23 mouse cellular contexts compared by ENCODE assay signal in the genomic region with DNA sequence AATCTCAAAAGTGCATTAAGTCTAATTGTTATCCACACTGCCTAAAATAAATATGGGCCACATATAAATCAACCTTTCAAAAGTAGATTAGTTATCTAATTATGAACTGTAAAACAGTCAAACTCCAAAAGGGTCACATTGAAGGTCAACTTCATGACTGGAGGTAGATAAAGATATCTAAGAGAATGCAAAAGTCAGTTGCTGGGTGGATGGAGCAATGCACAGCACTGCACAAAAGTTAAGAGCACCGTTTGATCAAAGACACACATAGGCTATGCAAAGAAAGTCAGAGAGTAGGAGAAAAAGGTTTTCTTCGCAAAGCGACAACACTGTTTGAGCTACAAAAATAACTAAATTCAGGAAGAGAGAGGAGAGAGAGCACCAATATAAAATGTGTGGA. TPM values are rescaled to one million over a fixed set of nuclear protein-coding genes. Genes with fewer than 3 reads are reported as not detected.
DNase-seq lines count a peak whose midpoint lies in the region; ATAC-seq and TF ChIP-seq lines count a peak whose summit lies in the region.
"Had no signal": no experiment of that assay in that cellular context is flagged by ENCODE, and none has a peak within 500 bp of the region (broad histone marks: within the 10 kb centered on the region; RNA-seq: fewer than 3 reads in every experiment).

No protein-coding gene starts in this region.

- H3K27me3 ChIP-seq in stomach, embryonic 14.5 days (ENCODE audit: control insufficient read depth, insufficient read depth, low read length) = no peaks in the 10 kb centered on the region
- no peaks in the 10 kb centered on the region for H3K27me3 ChIP-seq in stomach, embryonic 15.5 days (replicated peaks)
- no peaks in the 10 kb centered on the region for H3K27me3 ChIP-seq in stomach, postnatal 0 days (ENCODE audit: control insufficient read depth, insufficient read depth, low read length)
- no peaks in the 10 kb centered on the region for H3K27me3 ChIP-seq in forebrain, embryonic 12.5 days
- no peaks in the 10 kb centered on the region for H3K27me3 ChIP-seq in forebrain, embryonic 16.5 days (replicated peaks; ENCODE audit: control insufficient read depth, insufficient read depth, low read length)
- H3K27me3 ChIP-seq: CH12.LX had no signal

- no peak for TF ChIP-seq CTCF in stomach, postnatal 0 days (IDR thresholded peaks at IDR 0.05; ENCODE audit: low read depth)

- WGBS in stomach, embryonic 14.5 days = 75% methylated on average over 3 of the region's 3 CpGs
- WGBS in stomach, embryonic 15.5 days = 71% methylated on average over 3 of the region's 3 CpGs
- 68% methylated on average over 3 of the region's 3 CpGs for WGBS in stomach, postnatal 0 days
- 94% methylated on average over 3 of the region's 3 CpGs for WGBS in forebrain, embryonic 12.5 days
- 91% methylated on average over 3 of the region's 3 CpGs for WGBS in forebrain, embryonic 16.5 days

- ATAC-seq in stomach, embryonic 14.5 days (ENCODE audit: insufficient number of reproducible peaks, insufficient read depth, low FRiP score, low read depth) = peak; percentile 70
- peak; percentile 71; the same call in 1 of the 2 replicates for ATAC-seq in stomach, embryonic 15.5 days (ENCODE audit: insufficient read depth, low FRiP score, low read depth)
- ATAC-seq in stomach, postnatal 0 days (ENCODE audit: low FRiP score, low TSS enrichment) = peak; percentile 40; the same call in 1 of the 2 replicates
- no peak for ATAC-seq in forebrain, embryonic 12.5 days (ENCODE audit: low FRiP score)
- ATAC-seq in forebrain, embryonic 16.5 days = no peak
- ATAC-seq: activated CD4-positive, CD25-positive, alpha-beta regulatory T cell, adult 4 months; CD4-positive, CD25-positive, alpha-beta regulatory T cell, adult 4 months; Patski had no signal

- no peaks in the 10 kb centered on the region for H3K36me3 ChIP-seq in stomach, embryonic 14.5 days (ENCODE audit: control insufficient read depth, insufficient read depth, low read length)
- no peaks in the 10 kb centered on the region for H3K36me3 ChIP-seq in stomach, embryonic 15.5 days
- H3K36me3 ChIP-seq in stomach, postnatal 0 days (ENCODE audit: control insufficient read depth, insufficient read depth, low read length) = no peaks in the 10 kb centered on the region
- no peaks in the 10 kb centered on the region for H3K36me3 ChIP-seq in forebrain, embryonic 12.5 days (replicated peaks)
- H3K36me3 ChIP-seq in forebrain, embryonic 16.5 days (ENCODE audit: control insufficient read depth, insufficient read depth) = no peaks in the 10 kb centered on the region
- H3K36me3 ChIP-seq: G1E had no signal

- TF ChIP-seq EP300 in stomach, postnatal 0 days (optimal IDR thresholded peaks at IDR 0.05) = no peak

- DNase-seq in stomach, postnatal 0 days (ENCODE audit: low spot score) = no peak
- no peak for DNase-seq in cerebellum, adult 9-11 months
- DNase-seq: adrenal gland, adult 2 months; adrenal gland, adult 8-10 months; adrenal gland, postnatal 10 days; adrenal gland, postnatal 14 days; adrenal gland, postnatal 25 days; adrenal gland, postnatal 36 days; B cell, adult 2 months; cerebellum, adult 11 months; cerebellum, adult 11-12 months; cerebellum, adult 18-20 months had no signal

- no peak overlapping the region for H3K4me3 ChIP-seq in stomach, embryonic 14.5 days (ENCODE audit: low read depth, low read length)
- no peak overlapping the region for H3K4me3 ChIP-seq in stomach, embryonic 15.5 days (replicated peaks)
- no peak overlapping the region for H3K4me3 ChIP-seq in stomach, postnatal 0 days (ENCODE audit: low read depth, low read length)
- H3K4me3 ChIP-seq in forebrain, embryonic 12.5 days (replicated peaks) = no peak overlapping the region
- H3K4me3 ChIP-seq in forebrain, embryonic 16.5 days (replicated peaks; ENCODE audit: low read length) = no peak overlapping the region

- no peak overlapping the region for H3K9ac ChIP-seq in stomach, embryonic 14.5 days (replicated peaks; ENCODE audit: low read depth, low read length)
- H3K9ac ChIP-seq in stomach, embryonic 15.5 days = no peak overlapping the region
- H3K9ac ChIP-seq in stomach, postnatal 0 days (ENCODE audit: low read length) = no peak overlapping the region
- H3K9ac ChIP-seq in forebrain, embryonic 12.5 days = no peak overlapping the region
- H3K9ac ChIP-seq in forebrain, embryonic 16.5 days (replicated peaks; ENCODE audit: low read depth, low read length) = no peak overlapping the region

- no peaks in the 10 kb centered on the region for H3K9me3 ChIP-seq in stomach, embryonic 14.5 days (ENCODE audit: control insufficient read depth, low read depth, low read length)
- H3K9me3 ChIP-seq in stomach, embryonic 15.5 days = no peaks in the 10 kb centered on the region
- no peaks in the 10 kb centered on the region for H3K9me3 ChIP-seq in stomach, postnatal 0 days (ENCODE audit: control insufficient read depth, low read length)
- H3K9me3 ChIP-seq in forebrain, embryonic 12.5 days = no peaks in the 10 kb centered on the region
- H3K9me3 ChIP-seq in forebrain, embryonic 16.5 days (ENCODE audit: control insufficient read depth, low read length) = peaks cover 2% of the 10 kb centered on the region; the same call in 1 of the 2 replicates
- H3K9me3 ChIP-seq: G1E had no signal

- no peak overlapping the region for H3K4me2 ChIP-seq in stomach, embryonic 14.5 days (replicated peaks; ENCODE audit: low read depth, low read length)
- H3K4me2 ChIP-seq in stomach, embryonic 15.5 days = no peak overlapping the region
- H3K4me2 ChIP-seq in stomach, postnatal 0 days (replicated peaks; ENCODE audit: low read depth) = no peak overlapping the region
- no peak overlapping the region for H3K4me2 ChIP-seq in forebrain, embryonic 12.5 days
- H3K4me2 ChIP-seq in forebrain, embryonic 16.5 days (ENCODE audit: low read length) = no peak overlapping the region

- no peak overlapping the region for H3K27ac ChIP-seq in stomach, embryonic 14.5 days (ENCODE audit: low read length)
- H3K27ac ChIP-seq in stomach, embryonic 15.5 days = no peak overlapping the region
- H3K27ac ChIP-seq in stomach, postnatal 0 days (replicated peaks) = no peak overlapping the region
- no peak overlapping the region for H3K27ac ChIP-seq in forebrain, embryonic 12.5 days
- no peak overlapping the region for H3K27ac ChIP-seq in forebrain, embryonic 16.5 days (ENCODE audit: low read length)

- no peaks in the 10 kb centered on the region for H3K4me1 ChIP-seq in stomach, embryonic 14.5 days (ENCODE audit: control insufficient read depth, insufficient read depth, low read length)
- H3K4me1 ChIP-seq in stomach, embryonic 15.5 days = no peaks in the 10 kb centered on the region
- H3K4me1 ChIP-seq in stomach, postnatal 0 days (replicated peaks; ENCODE audit: control insufficient read depth, insufficient read depth) = no peaks in the 10 kb centered on the region
- H3K4me1 ChIP-seq in forebrain, embryonic 12.5 days = no peaks in the 10 kb centered on the region
- H3K4me1 ChIP-seq in forebrain, embryonic 16.5 days (replicated peaks; ENCODE audit: control insufficient read depth, insufficient read depth, low read length) = no peaks in the 10 kb centered on the region

RNA-seq across cellular contexts. Expression of a gene that starts 10.1 kb away (rescaled TPM):
- not detected in 2 replicates for polyA plus RNA-seq in stomach, embryonic 14.5 days (2014; fragmentation: Nextera tagmentation; extraction: Ambion mirVana)
- polyA plus RNA-seq in stomach, embryonic 15.5 days (2015; fragmentation: Nextera tagmentation; extraction: Ambion mirVana) = not detected in 2 replicates
- not detected in 2 replicates for polyA plus RNA-seq in stomach, postnatal 0 days (2015; fragmentation: Nextera tagmentation; extraction: Ambion mirVana)
- polyA plus RNA-seq in forebrain, embryonic 12.5 days (2016; fragmentation: Nextera tagmentation; extraction: Ambion mirVana) = not detected in 2 replicates
- not detected in 2 replicates for polyA plus RNA-seq in forebrain, embryonic 16.5 days (2015; fragmentation: Nextera tagmentation; extraction: Ambion mirVana)
- polyA plus RNA-seq: activated CD4-positive, CD25-positive, alpha-beta regulatory T cell, adult 4 months; adrenal gland, adult 2 months; brain, embryonic 14.5 days; C2C12; CD4-positive, CD25-positive, alpha-beta regulatory T cell, adult 4 months; G1E; Patski had no signal

RNA-seq across cellular contexts. Expression of a gene that starts 16.8 kb away (rescaled TPM):
- not detected in 2 replicates for polyA plus RNA-seq in stomach, embryonic 14.5 days (2014; fragmentation: Nextera tagmentation; extraction: Ambion mirVana)
- not detected in 2 replicates for polyA plus RNA-seq in stomach, embryonic 15.5 days (2015; fragmentation: Nextera tagmentation; extraction: Ambion mirVana)
- polyA plus RNA-seq in stomach, postnatal 0 days (2015; fragmentation: Nextera tagmentation; extraction: Ambion mirVana) = not detected in 2 replicates
- not detected in 2 replicates for polyA plus RNA-seq in forebrain, embryonic 12.5 days (2016; fragmentation: Nextera tagmentation; extraction: Ambion mirVana)
- not detected in 2 replicates for polyA plus RNA-seq in forebrain, embryonic 16.5 days (2015; fragmentation: Nextera tagmentation; extraction: Ambion mirVana)
- polyA plus RNA-seq: activated CD4-positive, CD25-positive, alpha-beta regulatory T cell, adult 4 months; adrenal gland, adult 2 months; brain, embryonic 14.5 days; C2C12; CD4-positive, CD25-positive, alpha-beta regulatory T cell, adult 4 months; G1E; Patski had no signal

RNA-seq across cellular contexts. Expression of a gene that starts 38.8 kb away (rescaled TPM):
- polyA plus RNA-seq in stomach, embryonic 14.5 days (2014; fragmentation: Nextera tagmentation; extraction: Ambion mirVana) = not detected in 2 replicates
- not detected in 2 replicates for polyA plus RNA-seq in stomach, embryonic 15.5 days (2015; fragmentation: Nextera tagmentation; extraction: Ambion mirVana)
- polyA plus RNA-seq in stomach, postnatal 0 days (2015; fragmentation: Nextera tagmentation; extraction: Ambion mirVana) = not detected in 2 replicates
- polyA plus RNA-seq in forebrain, embryonic 12.5 days (2016; fragmentation: Nextera tagmentation; extraction: Ambion mirVana) = not detected in 2 replicates
- not detected in 2 replicates for polyA plus RNA-seq in forebrain, embryonic 16.5 days (2015; fragmentation: Nextera tagmentation; extraction: Ambion mirVana)
- polyA plus RNA-seq: activated CD4-positive, CD25-positive, alpha-beta regulatory T cell, adult 4 months; adrenal gland, adult 2 months; brain, embryonic 14.5 days; C2C12; CD4-positive, CD25-positive, alpha-beta regulatory T cell, adult 4 months; G1E; Patski had no signal

RNA-seq across cellular contexts. Expression of a gene that starts 39.2 kb away (rescaled TPM):
- polyA plus RNA-seq in stomach, embryonic 14.5 days (2014; fragmentation: Nextera tagmentation; extraction: Ambion mirVana) = not detected in 2 replicates
- polyA plus RNA-seq in stomach, embryonic 15.5 days (2015; fragmentation: Nextera tagmentation; extraction: Ambion mirVana) = not detected in 2 replicates
- polyA plus RNA-seq in stomach, postnatal 0 days (2015; fragmentation: Nextera tagmentation; extraction: Ambion mirVana) = not detected in 2 replicates
- not detected in 2 replicates for polyA plus RNA-seq in forebrain, embryonic 12.5 days (2016; fragmentation: Nextera tagmentation; extraction: Ambion mirVana)
- not detected in 2 replicates for polyA plus RNA-seq in forebrain, embryonic 16.5 days (2015; fragmentation: Nextera tagmentation; extraction: Ambion mirVana)
- polyA plus RNA-seq: activated CD4-positive, CD25-positive, alpha-beta regulatory T cell, adult 4 months; adrenal gland, adult 2 months; brain, embryonic 14.5 days; C2C12; CD4-positive, CD25-positive, alpha-beta regulatory T cell, adult 4 months; G1E; Patski had no signal

RNA-seq across cellular contexts. Expression of a gene that starts 55.8 kb away (rescaled TPM):
- not detected in 2 replicates for polyA plus RNA-seq in stomach, embryonic 14.5 days (2014; fragmentation: Nextera tagmentation; extraction: Ambion mirVana)
- not detected in 2 replicates for polyA plus RNA-seq in stomach, embryonic 15.5 days (2015; fragmentation: Nextera tagmentation; extraction: Ambion mirVana)
- not detected in 2 replicates for polyA plus RNA-seq in stomach, postnatal 0 days (2015; fragmentation: Nextera tagmentation; extraction: Ambion mirVana)
- polyA plus RNA-seq in forebrain, embryonic 12.5 days (2016; fragmentation: Nextera tagmentation; extraction: Ambion mirVana) = not detected in 2 replicates
- polyA plus RNA-seq in forebrain, embryonic 16.5 days (2015; fragmentation: Nextera tagmentation; extraction: Ambion mirVana) = not detected in 2 replicates
- polyA plus RNA-seq: activated CD4-positive, CD25-positive, alpha-beta regulatory T cell, adult 4 months; adrenal gland, adult 2 months; brain, embryonic 14.5 days; C2C12; CD4-positive, CD25-positive, alpha-beta regulatory T cell, adult 4 months; G1E; Patski had no signal

Comparison
In these comparisons a context has a peak if more than half of its experiments do, and no peak if none do; other contexts are left out.
1. ATAC-seq: peak in stomach, embryonic 14.5 days (single experiment), stomach, embryonic 15.5 days (single experiment) and stomach, postnatal 0 days (single experiment); none in forebrain, embryonic 12.5 days (single experiment) and forebrain, embryonic 16.5 days (single experiment).